Mouse (Mus musculus) embryonic facial prominence, embryonic 11.5 days (tissue): ENCODE results near the gene Maml3. TPM values are rescaled to one million over a fixed set of nuclear protein-coding genes. Genes with fewer than 3 reads are reported as not detected.
A peak's percentile ranks its signal among the peaks of the same experiment; 100 is the strongest.

ENCODE experiments used
- ATAC-seq: fragments of 200-750 bp; cut with Nextera tagmentation; replicated peaks from 2 replicates; pipeline ENCODE4 v1.8.0; 2017; ENCODE audit warnings: low read depth; ENCODE audit not compliant: insufficient number of reproducible peaks, low FRiP score, low TSS enrichment
- DNase-seq: peaks from one replicate; pipeline ENCODE4 v3.0.0-alpha.2; 2015; ENCODE audit warnings: low spot score
- H3K27ac ChIP-seq: fragments of 300-500 bp; sonication (generic); replicated peaks from 2 replicates; pipeline ENCODE4 v1.5.1; 2014; ENCODE audit warnings: mild to moderate bottlenecking, low read depth, low read length, control low read depth
- H3K27me3 ChIP-seq: fragments of 300-500 bp; sonication (generic); 2 replicates; pipeline ENCODE4 v1.6.1; 2014; ENCODE audit warnings: mild to moderate bottlenecking, low read length, moderate library complexity, mixed read lengths; ENCODE audit not compliant: control insufficient read depth, insufficient read depth
- H3K36me3 ChIP-seq: fragments of 300-500 bp; sonication (generic); replicated peaks from 2 replicates; pipeline ENCODE4 v1.6.1; 2014; ENCODE audit warnings: low read depth, mild to moderate bottlenecking, low read length, moderate library complexity, mixed read lengths; ENCODE audit not compliant: control insufficient read depth, insufficient read depth
- H3K4me1 ChIP-seq: fragments of 300-500 bp; sonication (generic); 2 replicates; pipeline ENCODE4 v1.6.1; 2014; ENCODE audit warnings: low read length, mixed read lengths; ENCODE audit not compliant: control insufficient read depth, insufficient read depth
- H3K4me2 ChIP-seq: fragments of 300-500 bp; sonication (generic); 2 replicates; pipeline ENCODE4 v1.6.1; 2014; ENCODE audit warnings: low read depth, mild to moderate bottlenecking, control low read depth, low read length, moderate library complexity
- H3K4me3 ChIP-seq: fragments of 300-500 bp; sonication (generic); 2 replicates; pipeline ENCODE4 v1.5.1; 2014; ENCODE audit warnings: low read depth, low read length, control low read depth
- H3K9ac ChIP-seq: fragments of 300-500 bp; sonication (generic); replicated peaks from 2 replicates; pipeline ENCODE4 v1.6.1; 2014; ENCODE audit warnings: mild to moderate bottlenecking, control low read depth, low read length
- H3K9me3 ChIP-seq: fragments of 300-500 bp; sonication (generic); replicated peaks from 2 replicates; pipeline ENCODE4 v1.6.1; 2016; ENCODE audit warnings: mild to moderate bottlenecking, low read length, inconsistent platforms, mixed read lengths; ENCODE audit not compliant: control insufficient read depth
- WGBS: fragments of 180-500 bp; shearing (Covaris S2); extraction: QIAGEN DNeasy Blood & Tissue Kit; methylation state at CpG from one replicate; pipeline ENCODE4 v1.1.7; 2014; 5-methylcytosine and 5-hydroxymethylcytosine counted together
- polyA plus RNA-seq: library from polyadenylated mRNA; unstranded; fragments of >200 nt; fragmentation: Nextera tagmentation; extraction: Ambion mirVana; gene quantifications from 2 replicates; pipeline ENCODE4 v1.2.1, GENCODE M21; 2014

Gene Maml3
- polyA plus RNA-seq, 1 experiment from 2014 or later = 4.4 TPM

- Histone ChIP-seq H3K27ac (no peak overlapping the region; the same call in 1 of the 2 replicates), H3K9me3 (no peaks in the 10 kb centered on the region), H3K36me3 (no peaks in the 10 kb centered on the region), H3K4me2 (no peak overlapping the region), H3K27me3 (no peaks in the 10 kb centered on the region), H3K4me1 (peaks cover 11% of the 10 kb centered on the region), H3K9ac (no peak overlapping the region), H3K4me3 (no peak overlapping the region)
- 18% methylated on average over 11 of the region's 13 CpGs for whole genome bisulfite sequencing
- peak; percentile 71 for DNase-seq
- peak; percentile 85 for ATAC-seq
These were observed 299.2 kb downstream of the Maml3 start for GRCm38 (mm10) chr3:51805488-51806318.

- H3K36me3 ChIP-seq = no peaks in the 10 kb centered on the region
- no peak for ATAC-seq
- WGBS = 36% methylated on average over 6 of the region's 6 CpGs
- no peak overlapping the region for H3K4me2 ChIP-seq
- H3K27me3 ChIP-seq = no peaks in the 10 kb centered on the region
- no peaks in the 10 kb centered on the region for H3K9me3 ChIP-seq
- DNase-seq = peak; percentile 55
- H3K4me3 ChIP-seq = no peak overlapping the region
- peaks cover 11% of the 10 kb centered on the region for H3K4me1 ChIP-seq
- no peak overlapping the region for H3K27ac ChIP-seq
- H3K9ac ChIP-seq = no peak overlapping the region
These were observed 301.0 kb downstream of the Maml3 start for GRCm38 (mm10) chr3:51803903-51804302.

GRCm38 (mm10) chr3:51799650-51800049 is 305.2 kb downstream of the Maml3 start:
- Histone ChIP-seq H3K27me3 (no peaks in the 10 kb centered on the region), H3K4me3 (no peak overlapping the region), H3K9ac (no peak overlapping the region), H3K4me2 (no peak overlapping the region), H3K27ac (no peak overlapping the region), H3K36me3 (no peaks in the 10 kb centered on the region), H3K4me1 (peaks cover 17% of the 10 kb centered on the region), H3K9me3 (no peaks in the 10 kb centered on the region)
- ATAC-seq (no peak), DNase-seq (no peak)
- WGBS = 89% methylated on average over 9 of the region's 9 CpGs

- 0 out of 2 replicates have a peak, but pooled peaks cover 6% of the 10 kb centered on the region for H3K4me1 ChIP-seq
- 51% methylated on average over 6 of the region's 6 CpGs for WGBS
- no peaks in the 10 kb centered on the region for H3K9me3 ChIP-seq
- H3K4me2 ChIP-seq = no peak overlapping the region
- H3K27ac ChIP-seq = no peak overlapping the region
- H3K9ac ChIP-seq = no peak overlapping the region
- no peaks in the 10 kb centered on the region for H3K27me3 ChIP-seq
- ATAC-seq = no peak
- no peaks in the 10 kb centered on the region for H3K36me3 ChIP-seq
- DNase-seq = no peak
- H3K4me3 ChIP-seq = no peak overlapping the region
These were observed 308.0 kb downstream of the Maml3 start for GRCm38 (mm10) chr3:51796838-51797237.

- no peaks in the 10 kb centered on the region for H3K27me3 ChIP-seq
- 74% methylated on average over 12 of the region's 12 CpGs for WGBS
- H3K4me2 ChIP-seq = no peak overlapping the region
- DNase-seq (peak; percentile 42), ATAC-seq (no peak)
- H3K9ac ChIP-seq = no peak overlapping the region
- H3K4me3 ChIP-seq = no peak overlapping the region
- H3K27ac ChIP-seq = no peak overlapping the region
- H3K9me3 ChIP-seq = no peaks in the 10 kb centered on the region
- no peaks in the 10 kb centered on the region for H3K36me3 ChIP-seq
- 0 out of 2 replicates have a peak, but pooled peaks cover 6% of the 10 kb centered on the region for H3K4me1 ChIP-seq
These were observed 308.6 kb downstream of the Maml3 start for GRCm38 (mm10) chr3:51796219-51796828.

GRCm38 (mm10) chr3:51791542-51791941 is 313.3 kb downstream of the Maml3 start:
- 73% methylated on average over 7 of the region's 7 CpGs for WGBS
- Histone ChIP-seq H3K36me3 (no peaks in the 10 kb centered on the region), H3K27ac (no peak overlapping the region), H3K9me3 (no peaks in the 10 kb centered on the region), H3K4me2 (no peak overlapping the region), H3K27me3 (no peaks in the 10 kb centered on the region), H3K4me3 (no peak overlapping the region), H3K4me1 (no peaks in the 10 kb centered on the region; the same call in 1 of the 2 replicates), H3K9ac (no peak overlapping the region)
- DNase-seq = no peak
- no peak for ATAC-seq

- Histone ChIP-seq H3K4me1 (no peaks in the 10 kb centered on the region; the same call in 1 of the 2 replicates), H3K27ac (peak overlapping the region; percentile 87), H3K4me3 (no peak overlapping the region), H3K9me3 (no peaks in the 10 kb centered on the region), H3K27me3 (no peaks in the 10 kb centered on the region), H3K4me2 (peak overlapping the region; percentile 44), H3K9ac (peak overlapping the region; percentile 55), H3K36me3 (no peaks in the 10 kb centered on the region)
- DNase-seq (no peak), ATAC-seq (no peak)
- 39% methylated on average over 10 of the region's 10 CpGs for WGBS
These were observed 315.4 kb downstream of the Maml3 start for GRCm38 (mm10) chr3:51789389-51789904.
